16 mouse cellular contexts compared by ENCODE assay signal in genomic region chr17:79992114-79992513, GRCm38 (mm10).
"Had no signal": no experiment of that assay in that cellular context is flagged by ENCODE, and none has a peak within 500 bp of the region (broad histone marks: within the 10 kb centered on the region; RNA-seq: fewer than 3 reads in every experiment).

No protein-coding gene starts in this region.

- H3K4me3 ChIP-seq: kidney, embryonic 15.5 days; liver, embryonic 13.5 days; neural tube, embryonic 12.5 days; neural tube, embryonic 15.5 days; stomach, embryonic 15.5 days had no signal

- H3K27ac ChIP-seq: kidney, embryonic 15.5 days; liver, embryonic 13.5 days; neural tube, embryonic 12.5 days; neural tube, embryonic 15.5 days; stomach, embryonic 15.5 days had no signal

- DNase-seq: kidney, adult 11 months; kidney, adult 8-10 months; kidney, postnatal 10 days; kidney, postnatal 36 days; liver, embryonic 13.5 days; lung, adult 2 months; lung, postnatal 14 days; lung, postnatal 4 days; midbrain, embryonic 14.5 days; right cerebral cortex, adult 18-20 months; right cerebral cortex, postnatal 14 days; spleen, adult 18-20 months had no signal

- H3K4me1 ChIP-seq: liver, embryonic 13.5 days; neural tube, embryonic 12.5 days; neural tube, embryonic 15.5 days; stomach, embryonic 15.5 days had no signal
